Mouse (Mus musculus): Measurements from ENCODE around the gene Neurl3.

The Neurl3 gene

GRCm38 (mm10) chr1:36296466-36297149 lies 22.1 kb upstream of the Neurl3 start:
- no peak for DNase-seq

GRCm38 (mm10) chr1:36294402-36294801 lies 19.9 kb upstream of the Neurl3 start:
- peak in 1 of 2 experiments; percentile 59 for DNase-seq

- DNase-seq = no peak
These were observed 19.0 kb upstream of the Neurl3 start for GRCm38 (mm10) chr1:36293470-36293869.

GRCm38 (mm10) chr1:36281849-36282248 lies 7.4 kb upstream of the Neurl3 start:
- DNase-seq = peak in 1 of 2 experiments; percentile 57

GRCm38 (mm10) chr1:36280938-36281337 lies 6.5 kb upstream of the Neurl3 start:
- no peak for DNase-seq

- peak; percentile 72 for DNase-seq
These were observed 4.7 kb upstream of the Neurl3 start for GRCm38 (mm10) chr1:36279202-36279601.

- peak; percentile 66 to 73 for DNase-seq
These were observed 3.0 kb upstream of the Neurl3 start for GRCm38 (mm10) chr1:36277267-36278060.

- no peak for DNase-seq
These were observed 1.3 kb upstream of the Neurl3 start for GRCm38 (mm10) chr1:36275635-36276389.

GRCm38 (mm10) chr1:36273288-36273687 lies 1.2 kb downstream of the Neurl3 start:
- no peak for DNase-seq

- peak in 1 of 2 experiments; percentile 47 for DNase-seq
These were observed 1.9 kb downstream of the Neurl3 start for GRCm38 (mm10) chr1:36272546-36272945.

GRCm38 (mm10) chr1:36271516-36272230 lies 2.8 kb downstream of the Neurl3 start:
- no peak for DNase-seq

GRCm38 (mm10) chr1:36270666-36271065 lies 3.8 kb downstream of the Neurl3 start:
- DNase-seq = no peak

- no peak for DNase-seq
These were observed 5.2 kb downstream of the Neurl3 start for GRCm38 (mm10) chr1:36269121-36269795.

- DNase-seq = no peak
These were observed 6.9 kb downstream of the Neurl3 start for GRCm38 (mm10) chr1:36267595-36267994.

GRCm38 (mm10) chr1:36266293-36266692 lies 8.2 kb downstream of the Neurl3 start:
- no peak for DNase-seq

- DNase-seq = peak; percentile 54 to 79
These were observed 10.5 kb downstream of the Neurl3 start for GRCm38 (mm10) chr1:36263833-36264488.

- DNase-seq = no peak
These were observed 12.6 kb downstream of the Neurl3 start for GRCm38 (mm10) chr1:36261708-36262504.

GRCm38 (mm10) chr1:36260418-36260817 lies 14.1 kb downstream of the Neurl3 start:
- DNase-seq = no peak

GRCm38 (mm10) chr1:36259281-36259680 lies 15.2 kb downstream of the Neurl3 start:
- DNase-seq = no peak

GRCm38 (mm10) chr1:36258631-36259030 lies 15.8 kb downstream of the Neurl3 start:
- no peak for DNase-seq

- no peak for DNase-seq
These were observed 17.2 kb downstream of the Neurl3 start for GRCm38 (mm10) chr1:36257276-36257675.

Measured in thymus, adult 18-20 months (tissue).